Mouse (Mus musculus) embryonic facial prominence, embryonic 11.5 days (tissue): ENCODE measurements around the gene Tmco3. TPM values are rescaled to one million over a fixed set of nuclear protein-coding genes. Genes with fewer than 3 reads are reported as not detected.

Source experiments
- ATAC-seq: fragments of 200-750 bp; cut with Nextera tagmentation; replicated peaks from 2 replicates; pipeline ENCODE4 v1.8.0; 2017; ENCODE audit warnings: low read depth; ENCODE audit not compliant: insufficient number of reproducible peaks, low FRiP score, low TSS enrichment
- DNase-seq: peaks from one replicate; pipeline ENCODE4 v3.0.0-alpha.2; 2015; ENCODE audit warnings: low spot score
- H3K27ac ChIP-seq: fragments of 300-500 bp; sonication (generic); replicated peaks from 2 replicates; pipeline ENCODE4 v1.5.1; 2014; ENCODE audit warnings: mild to moderate bottlenecking, low read depth, low read length, control low read depth
- H3K27me3 ChIP-seq: fragments of 300-500 bp; sonication (generic); 2 replicates; pipeline ENCODE4 v1.6.1; 2014; ENCODE audit warnings: mild to moderate bottlenecking, low read length, moderate library complexity, mixed read lengths; ENCODE audit not compliant: control insufficient read depth, insufficient read depth
- H3K36me3 ChIP-seq: fragments of 300-500 bp; sonication (generic); replicated peaks from 2 replicates; pipeline ENCODE4 v1.6.1; 2014; ENCODE audit warnings: low read depth, mild to moderate bottlenecking, low read length, moderate library complexity, mixed read lengths; ENCODE audit not compliant: control insufficient read depth, insufficient read depth
- H3K4me1 ChIP-seq: fragments of 300-500 bp; sonication (generic); 2 replicates; pipeline ENCODE4 v1.6.1; 2014; ENCODE audit warnings: low read length, mixed read lengths; ENCODE audit not compliant: control insufficient read depth, insufficient read depth
- H3K4me2 ChIP-seq: fragments of 300-500 bp; sonication (generic); 2 replicates; pipeline ENCODE4 v1.6.1; 2014; ENCODE audit warnings: low read depth, mild to moderate bottlenecking, control low read depth, low read length, moderate library complexity
- H3K4me3 ChIP-seq: fragments of 300-500 bp; sonication (generic); 2 replicates; pipeline ENCODE4 v1.5.1; 2014; ENCODE audit warnings: low read depth, low read length, control low read depth
- H3K9ac ChIP-seq: fragments of 300-500 bp; sonication (generic); replicated peaks from 2 replicates; pipeline ENCODE4 v1.6.1; 2014; ENCODE audit warnings: mild to moderate bottlenecking, control low read depth, low read length
- H3K9me3 ChIP-seq: fragments of 300-500 bp; sonication (generic); replicated peaks from 2 replicates; pipeline ENCODE4 v1.6.1; 2016; ENCODE audit warnings: mild to moderate bottlenecking, low read length, inconsistent platforms, mixed read lengths; ENCODE audit not compliant: control insufficient read depth
- WGBS: fragments of 180-500 bp; shearing (Covaris S2); extraction: QIAGEN DNeasy Blood & Tissue Kit; methylation state at CpG from one replicate; pipeline ENCODE4 v1.1.7; 2014; 5-methylcytosine and 5-hydroxymethylcytosine counted together
- polyA plus RNA-seq: library from polyadenylated mRNA; unstranded; fragments of >200 nt; fragmentation: Nextera tagmentation; extraction: Ambion mirVana; gene quantifications from 2 replicates; pipeline ENCODE4 v1.2.1, GENCODE M21; 2014

Gene Tmco3
- polyA plus RNA-seq, 1 experiment from 2014 or later = 36.8 TPM

DNA sequence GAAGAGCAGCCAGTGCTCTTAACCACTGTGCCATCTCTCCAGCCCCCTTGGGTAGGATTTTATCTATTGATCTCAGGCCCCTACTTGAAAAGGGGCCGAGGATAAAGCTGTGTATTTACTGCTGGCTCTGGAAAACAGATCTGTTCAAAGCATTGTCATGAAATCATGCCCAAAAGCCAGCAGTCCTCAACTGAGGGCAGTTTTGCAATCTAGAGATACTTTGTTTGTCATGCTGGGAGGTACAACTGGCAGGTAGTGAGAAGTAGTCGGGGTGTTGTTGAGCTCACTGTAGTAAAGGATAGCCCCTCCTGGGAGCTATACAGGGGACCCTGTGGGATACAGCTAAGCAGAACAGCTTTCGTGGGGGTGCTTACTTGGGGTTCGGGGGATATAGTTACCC is 65.9 kb downstream of the Tmco3 start:
- no peak for DNase-seq
- no peak for ATAC-seq
- no peak overlapping the region for H3K27ac ChIP-seq
- no peak overlapping the region for H3K9ac ChIP-seq
- 93% methylated on average over 4 of the region's 4 CpGs for WGBS
- no peaks in the 10 kb centered on the region for H3K27me3 ChIP-seq
- no peaks in the 10 kb centered on the region for H3K4me1 ChIP-seq
- peaks cover 34% of the 10 kb centered on the region for H3K36me3 ChIP-seq
- no peak overlapping the region for H3K4me2 ChIP-seq
- no peaks in the 10 kb centered on the region for H3K9me3 ChIP-seq
- no peak overlapping the region for H3K4me3 ChIP-seq

DNA sequence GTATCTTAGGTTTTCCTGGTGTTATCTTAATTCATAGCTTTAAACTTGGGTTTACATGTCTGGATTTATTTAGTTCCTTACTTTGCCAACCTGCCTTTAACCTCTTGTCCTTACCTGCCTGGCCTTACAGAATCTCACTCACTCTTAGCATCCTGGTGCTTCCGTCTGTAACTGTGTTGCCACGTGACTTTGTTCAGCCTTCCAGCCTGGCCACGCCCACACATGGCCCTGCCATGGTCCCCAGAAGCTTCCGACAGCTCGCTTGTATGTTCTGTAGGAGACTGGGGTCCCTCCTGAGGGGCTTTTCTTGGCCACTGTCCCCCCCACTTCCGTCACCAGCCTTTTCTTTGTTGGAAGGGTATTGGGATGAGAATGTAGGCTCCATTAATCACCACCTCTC is 68.2 kb downstream of the Tmco3 start:
- 84% methylated on average over 6 of the region's 6 CpGs for WGBS
- no peak overlapping the region for H3K9ac ChIP-seq
- peaks cover 36% of the 10 kb centered on the region for H3K36me3 ChIP-seq
- H3K27ac ChIP-seq = no peak overlapping the region
- no peak overlapping the region for H3K4me3 ChIP-seq
- H3K4me1 ChIP-seq = no peaks in the 10 kb centered on the region
- no peak for ATAC-seq
- H3K4me2 ChIP-seq = no peak overlapping the region
- H3K9me3 ChIP-seq = no peaks in the 10 kb centered on the region
- H3K27me3 ChIP-seq = no peaks in the 10 kb centered on the region
- no peak for DNase-seq

DNA sequence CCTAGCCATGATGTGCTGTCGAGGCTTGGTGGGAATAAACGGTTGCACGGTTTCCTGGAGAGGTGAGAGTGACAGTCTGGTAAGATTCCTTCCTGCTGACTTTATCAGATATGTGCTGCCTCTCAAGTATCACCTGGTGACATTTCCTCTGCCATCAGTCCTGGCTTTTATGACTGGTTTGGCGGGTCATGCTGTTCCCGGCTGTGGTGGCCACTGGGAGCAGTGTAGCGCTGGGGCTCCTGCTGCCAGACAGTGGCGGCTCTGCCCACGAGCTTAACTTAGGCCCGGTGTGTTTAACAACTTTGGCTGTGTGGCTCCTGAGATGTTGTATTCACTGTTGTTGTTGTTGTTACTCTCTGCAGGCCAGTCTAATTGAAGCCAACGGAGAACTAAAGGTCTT is 68.7 kb downstream of the Tmco3 start:
- H3K4me3 ChIP-seq = no peak overlapping the region
- ATAC-seq (no peak), DNase-seq (no peak)
- H3K4me1 ChIP-seq = no peaks in the 10 kb centered on the region
- no peaks in the 10 kb centered on the region for H3K9me3 ChIP-seq
- no peak overlapping the region for H3K9ac ChIP-seq
- H3K36me3 ChIP-seq = peaks cover 40% of the 10 kb centered on the region
- no peak overlapping the region for H3K4me2 ChIP-seq
- 88% methylated on average over 10 of the region's 10 CpGs for WGBS
- H3K27ac ChIP-seq = no peak overlapping the region
- H3K27me3 ChIP-seq = no peaks in the 10 kb centered on the region

DNA sequence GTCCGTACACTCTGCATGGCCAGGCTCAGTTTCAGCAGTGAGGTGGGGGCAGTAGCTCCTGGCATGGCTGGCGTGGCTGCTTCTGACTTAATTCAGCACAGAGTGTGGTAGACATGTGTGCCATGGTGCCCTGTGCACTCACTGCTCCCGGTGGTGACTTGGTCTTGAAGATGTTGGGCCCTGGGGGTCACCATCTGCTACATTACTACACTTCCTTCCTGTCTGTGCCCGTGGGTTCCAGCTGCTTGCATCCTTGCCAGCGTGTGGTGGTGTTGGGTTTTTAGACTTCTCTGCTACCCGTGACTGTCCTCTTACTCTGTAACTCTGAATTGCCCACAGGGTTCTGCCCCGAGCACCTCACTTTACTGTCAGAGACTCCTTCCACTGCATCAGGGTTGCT is 72.2 kb downstream of the Tmco3 start:
- Histone ChIP-seq H3K27ac (no peak overlapping the region), H3K27me3 (no peaks in the 10 kb centered on the region), H3K9me3 (no peaks in the 10 kb centered on the region), H3K4me3 (no peak overlapping the region), H3K36me3 (peaks cover 42% of the 10 kb centered on the region), H3K4me2 (no peak overlapping the region), H3K9ac (no peak overlapping the region), H3K4me1 (no peaks in the 10 kb centered on the region)
- no peak for DNase-seq
- no peak for ATAC-seq
- WGBS = 90% methylated on average over 7 of the region's 7 CpGs

DNA sequence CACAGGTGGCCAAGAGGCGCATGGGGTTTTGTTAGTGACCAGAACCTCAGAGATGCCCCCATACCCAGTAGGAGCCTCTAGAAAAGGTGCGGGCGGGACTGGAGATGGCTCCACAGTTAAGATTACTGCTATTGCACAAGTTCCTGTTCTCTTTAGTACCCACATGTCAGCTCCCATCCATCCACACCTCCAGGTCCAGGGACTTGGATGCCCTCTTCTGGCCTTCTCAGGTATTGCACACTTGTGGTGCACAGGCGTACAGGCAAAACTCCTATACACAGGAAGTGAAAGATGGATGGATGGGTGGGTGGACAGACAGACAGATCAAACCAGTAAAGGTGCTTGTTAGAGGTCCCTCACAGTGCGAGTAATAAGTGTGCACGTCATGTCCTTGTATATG is 73.9 kb downstream of the Tmco3 start:
- no peak for DNase-seq

More for the DNA sequence above, 73.9 kb downstream of the Tmco3 start:
- Histone ChIP-seq H3K9me3 (no peaks in the 10 kb centered on the region), H3K27ac (no peak overlapping the region), H3K27me3 (no peaks in the 10 kb centered on the region), H3K4me2 (no peak overlapping the region), H3K4me1 (no peaks in the 10 kb centered on the region), H3K4me3 (no peak overlapping the region), H3K36me3 (peaks cover 38% of the 10 kb centered on the region), H3K9ac (no peak overlapping the region)
- 93% methylated on average over 6 of the region's 6 CpGs for WGBS
- no peak for ATAC-seq

Other genes with a start within 250 kb of the Tmco3 start
- 0.08 and 0.29 TPM in 2 replicates for gene Proz, start 227.3 kb upstream of the Tmco3 start, polyA plus RNA-seq
- gene Pcid2, start 182.7 kb upstream of the Tmco3 start, polyA plus RNA-seq = 50.1 and 50.2 TPM in 2 replicates
- gene Cul4a, start 182.6 kb upstream of the Tmco3 start, polyA plus RNA-seq = 106 and 114 TPM in 2 replicates
- gene Lamp1, start 129.0 kb upstream of the Tmco3 start, polyA plus RNA-seq = 264 and 265 TPM in 2 replicates
- 13.5 and 14.5 TPM in 2 replicates for gene Grtp1, start 87.6 kb upstream of the Tmco3 start, polyA plus RNA-seq
- 0.46 and 1.1 TPM in 2 replicates for gene Adprhl1, start 34.0 kb upstream of the Tmco3 start, polyA plus RNA-seq
- gene Dcun1d2, start 59 bp upstream of the Tmco3 start, polyA plus RNA-seq = 29.3 and 31.7 TPM in 2 replicates
- gene Tfdp1, start 50.6 kb downstream of the Tmco3 start, polyA plus RNA-seq = 207 and 237 TPM in 2 replicates
- not detected in 2 replicates for gene Atp4b, start 108.6 kb downstream of the Tmco3 start, polyA plus RNA-seq
- gene Grk1, start 116.9 kb downstream of the Tmco3 start, polyA plus RNA-seq = 0.06 TPM in 1 of 2 replicates, not detected in the other
- gene Tmem255b, start 147.0 kb downstream of the Tmco3 start, polyA plus RNA-seq = 0.36 and 0.38 TPM in 2 replicates
- gene Gas6, start 206.3 kb downstream of the Tmco3 start, polyA plus RNA-seq = 4.5 and 5.0 TPM in 2 replicates